Mouse (Mus musculus) testis, adult 2 months (tissue): ENCODE data around the gene Cyp2d26.

Experiments
- CTCF ChIP-seq: fragments of 200-500 bp; IDR thresholded peaks from 2 replicates; pipeline ENCODE4 v1.5.1; 2012; ENCODE audit warnings: low read depth, mild to moderate bottlenecking, inconsistent platforms, low read length, moderate library complexity; ENCODE audit not compliant: control insufficient read depth, insufficient read depth, insufficient replicate concordance
- POLR2A ChIP-seq: fragments of 200-500 bp; IDR thresholded peaks from 2 replicates; pipeline ENCODE4 v1.6.1; 2012; ENCODE audit warnings: low read depth, mild to moderate bottlenecking, inconsistent platforms, low read length, moderate library complexity; ENCODE audit not compliant: control insufficient read depth

- TF ChIP-seq CTCF (no peak), POLR2A (no peak)
Observed at GRCm38 (mm10) chr15:82822347-82822746, 28.3 kb upstream of the Cyp2d26 start.
